ENCODE assay signal across 8 mouse cellular contexts in genomic region chr15:25140389-25141181, GRCm38 (mm10).
DNase-seq lines count a peak whose midpoint lies in the region; ATAC-seq and TF ChIP-seq lines count a peak whose summit lies in the region.

No protein-coding gene starts in this region.

- TF ChIP-seq POLR2A in kidney, adult 2 months (IDR thresholded peaks at IDR 0.05; ENCODE audit: low read depth, low read length) = no peak

- H3K4me1 ChIP-seq in kidney, adult 2 months (ENCODE audit: control insufficient read depth, insufficient read depth, low read length) = no peaks in the 10 kb centered on the region
- peaks cover 7% of the 10 kb centered on the region; the same call in 1 of the 2 replicates for H3K4me1 ChIP-seq in embryonic facial prominence, embryonic 10.5 days
- no peaks in the 10 kb centered on the region for H3K4me1 ChIP-seq in hindbrain, postnatal 0 days (ENCODE audit: insufficient read depth, low read length)
- H3K4me1 ChIP-seq in neural tube, embryonic 14.5 days (ENCODE audit: control insufficient read depth, insufficient read depth, low read length) = no peaks in the 10 kb centered on the region; the same call in 1 of the 2 replicates
- no peaks in the 10 kb centered on the region for H3K4me1 ChIP-seq in kidney, embryonic 16.5 days (ENCODE audit: insufficient read depth, low read length)

- no peaks in the 10 kb centered on the region for H3K27me3 ChIP-seq in kidney, adult 2 months (replicated peaks; ENCODE audit: control insufficient read depth, insufficient read depth, low read length)
- no peaks in the 10 kb centered on the region for H3K27me3 ChIP-seq in embryonic facial prominence, embryonic 10.5 days (replicated peaks; ENCODE audit: low read depth, poor library complexity, severe bottlenecking)
- H3K27me3 ChIP-seq in hindbrain, postnatal 0 days (ENCODE audit: insufficient read depth, low read length) = no peaks in the 10 kb centered on the region
- no peaks in the 10 kb centered on the region for H3K27me3 ChIP-seq in neural tube, embryonic 14.5 days (ENCODE audit: control insufficient read depth, insufficient read depth, low read length)
- no peaks in the 10 kb centered on the region for H3K27me3 ChIP-seq in kidney, embryonic 16.5 days (ENCODE audit: insufficient read depth, low read length)

- peak; percentile 84 for ATAC-seq in hindbrain, postnatal 0 days
- peak; percentile 85; the same call in 1 of the 2 replicates for ATAC-seq in neural tube, embryonic 14.5 days (ENCODE audit: low read depth)
- ATAC-seq in kidney, embryonic 16.5 days (ENCODE audit: low FRiP score, low TSS enrichment) = no peak

- 68% methylated on average over 9 of the region's 9 CpGs for WGBS in kidney, adult 2 months
- 76% methylated on average over 9 of the region's 9 CpGs for WGBS in embryonic facial prominence, embryonic 10.5 days
- 65% methylated on average over 9 of the region's 9 CpGs for WGBS in hindbrain, postnatal 0 days
- WGBS in neural tube, embryonic 14.5 days = 68% methylated on average over 9 of the region's 9 CpGs
- WGBS in kidney, embryonic 16.5 days = 68% methylated on average over 9 of the region's 9 CpGs

- peak; percentile 8 for DNase-seq in kidney, postnatal 10 days
- DNase-seq in kidney, adult 2 months = no peak
- DNase-seq in embryonic facial prominence, embryonic 10.5 days (ENCODE audit: low spot score) = peak; percentile 46
- DNase-seq in hindbrain, postnatal 0 days (ENCODE audit: low spot score) = peak; percentile 54
- no peak for DNase-seq in spleen, postnatal 4 days (ENCODE audit: low spot score in 2 of 2)
- no peak for DNase-seq in right cerebral cortex, postnatal 4 days

- no peaks in the 10 kb centered on the region for H3K9me3 ChIP-seq in embryonic facial prominence, embryonic 10.5 days
- no peaks in the 10 kb centered on the region for H3K9me3 ChIP-seq in hindbrain, postnatal 0 days (ENCODE audit: low read length)
- H3K9me3 ChIP-seq in neural tube, embryonic 14.5 days (ENCODE audit: control insufficient read depth, low read length) = no peaks in the 10 kb centered on the region
- no peaks in the 10 kb centered on the region for H3K9me3 ChIP-seq in kidney, embryonic 16.5 days (ENCODE audit: low read length)

- TF ChIP-seq CTCF in kidney, adult 2 months (conservative IDR thresholded peaks at IDR 0.05; ENCODE audit: insufficient read depth, insufficient read length, low read depth, low read length) = no peak
- TF ChIP-seq CTCF in hindbrain, postnatal 0 days (IDR thresholded peaks at IDR 0.05; ENCODE audit: low read depth) = no peak

- H3K9ac ChIP-seq in hindbrain, postnatal 0 days (replicated peaks; ENCODE audit: low read length) = no peak overlapping the region
- no peak overlapping the region for H3K9ac ChIP-seq in neural tube, embryonic 14.5 days (replicated peaks; ENCODE audit: low read depth, low read length)
- H3K9ac ChIP-seq in kidney, embryonic 16.5 days (replicated peaks; ENCODE audit: low read length) = no peak overlapping the region

- no peak overlapping the region for H3K4me2 ChIP-seq in hindbrain, postnatal 0 days (ENCODE audit: low read depth, low read length)
- H3K4me2 ChIP-seq in neural tube, embryonic 14.5 days (ENCODE audit: low read depth, low read length) = no peak overlapping the region
- H3K4me2 ChIP-seq in kidney, embryonic 16.5 days (replicated peaks; ENCODE audit: low read depth, low read length) = no peak overlapping the region

- H3K4me3 ChIP-seq in kidney, adult 2 months (ENCODE audit: insufficient read depth, low read depth, low read length) = no peak overlapping the region
- no peak overlapping the region for H3K4me3 ChIP-seq in embryonic facial prominence, embryonic 10.5 days
- no peak overlapping the region for H3K4me3 ChIP-seq in hindbrain, postnatal 0 days (ENCODE audit: low read length)
- H3K4me3 ChIP-seq in neural tube, embryonic 14.5 days (ENCODE audit: low read depth, low read length) = no peak overlapping the region
- H3K4me3 ChIP-seq in kidney, embryonic 16.5 days (ENCODE audit: low read length) = no peak overlapping the region

- H3K27ac ChIP-seq in kidney, adult 2 months (ENCODE audit: insufficient read depth, low read depth, low read length) = no peak overlapping the region
- H3K27ac ChIP-seq in embryonic facial prominence, embryonic 10.5 days (replicated peaks) = no peak overlapping the region
- H3K27ac ChIP-seq in hindbrain, postnatal 0 days = no peak overlapping the region
- H3K27ac ChIP-seq in neural tube, embryonic 14.5 days (ENCODE audit: low read depth, low read length) = no peak overlapping the region; the same call in 1 of the 2 replicates
- H3K27ac ChIP-seq in kidney, embryonic 16.5 days (ENCODE audit: low read length) = no peak overlapping the region

- H3K36me3 ChIP-seq in kidney, adult 2 months (ENCODE audit: control insufficient read depth, insufficient read depth, low read length) = no peaks in the 10 kb centered on the region
- no peaks in the 10 kb centered on the region for H3K36me3 ChIP-seq in embryonic facial prominence, embryonic 10.5 days (replicated peaks)
- no peaks in the 10 kb centered on the region for H3K36me3 ChIP-seq in hindbrain, postnatal 0 days (ENCODE audit: insufficient read depth, low read length)
- H3K36me3 ChIP-seq in neural tube, embryonic 14.5 days (ENCODE audit: control insufficient read depth, insufficient read depth, low read length) = no peaks in the 10 kb centered on the region
- no peaks in the 10 kb centered on the region for H3K36me3 ChIP-seq in kidney, embryonic 16.5 days (ENCODE audit: insufficient read depth, low read length)

Comparison
In these comparisons a context has a peak if more than half of its experiments do, and no peak if none do; other contexts are left out.
1. DNase-seq: peak in kidney, postnatal 10 days (single experiment), embryonic facial prominence, embryonic 10.5 days (single experiment) and hindbrain, postnatal 0 days (single experiment); none in kidney, adult 2 months (single experiment), spleen, postnatal 4 days (0 of 2) and right cerebral cortex, postnatal 4 days (single experiment).